Mouse (Mus musculus): ENCODE measurements around the gene Atp13a3. TPM values are rescaled to one million over a fixed set of nuclear protein-coding genes. Genes with fewer than 3 reads are reported as not detected.
"Not testable (repeated sequence)": the region's sequence is repeated elsewhere in the genome, so short reads cannot be mapped to it uniquely, and the experiment has no call there.

Atp13a3 gene
- total RNA-seq (2021) = 10 to 100 TPM; 68.2 to 72.4 TPM
- long read RNA-seq, experiment 1, partial matches to known transcripts = 2 of 16 reads
- long read RNA-seq, experiment 1, other reads (novel, unspliced or antisense) = 13 of 16 reads
- long read RNA-seq, experiment 2, partial matches to known transcripts = 3 of 21 reads
- long read RNA-seq, experiment 2, other reads (novel, unspliced or antisense) = 18 of 21 reads

DNA sequence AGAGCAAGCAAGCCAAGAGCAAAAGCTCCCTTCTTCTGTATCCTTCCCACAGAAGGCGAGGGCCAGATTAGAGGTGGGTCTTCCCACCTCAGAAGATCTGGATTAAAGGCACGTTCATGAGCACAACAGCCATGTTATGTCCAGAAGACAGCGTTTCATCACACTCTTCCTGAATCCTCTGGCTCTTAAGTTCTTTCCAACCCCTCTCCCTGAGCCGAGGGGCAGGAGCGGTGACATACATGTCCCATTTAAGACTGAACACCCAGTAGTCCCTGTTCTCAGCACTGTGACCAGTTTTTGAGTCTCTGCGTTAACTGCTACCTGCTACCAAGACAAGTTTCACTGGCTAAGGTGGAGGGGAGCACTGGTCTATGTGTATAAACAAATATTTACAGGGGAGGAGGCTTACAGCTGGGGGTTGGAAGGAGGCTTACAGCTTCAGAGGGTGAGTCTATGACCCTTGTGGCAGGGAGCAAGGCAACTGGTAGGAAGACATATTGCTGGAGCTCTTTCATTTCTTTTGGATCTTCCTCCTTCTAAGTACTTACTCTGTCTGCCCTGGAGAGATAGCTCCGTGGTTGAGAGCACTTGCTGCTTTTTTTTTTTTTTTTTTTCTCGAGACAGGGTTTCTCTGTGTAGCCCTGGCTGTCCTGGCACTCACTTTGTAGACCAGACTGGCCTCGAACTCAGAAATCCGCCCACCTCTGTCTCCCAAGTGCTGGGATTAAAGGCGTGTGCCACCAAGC is at the start of gene Atp13a3:
Gene Atp13a3, minus strand, starts transcription at position 51 of the 746 bp plus-strand sequence.
- TF ChIP-seq CTCF (conservative IDR thresholded peaks at IDR 0.05) = no peak
- H3K27ac ChIP-seq = no peak within 1 kb of the TSS
- no peak for DNase-seq (ENCODE audit: low spot score in 2 of 2)
- no peak within 1 kb of the TSS for H3K4me3 ChIP-seq

DNA sequence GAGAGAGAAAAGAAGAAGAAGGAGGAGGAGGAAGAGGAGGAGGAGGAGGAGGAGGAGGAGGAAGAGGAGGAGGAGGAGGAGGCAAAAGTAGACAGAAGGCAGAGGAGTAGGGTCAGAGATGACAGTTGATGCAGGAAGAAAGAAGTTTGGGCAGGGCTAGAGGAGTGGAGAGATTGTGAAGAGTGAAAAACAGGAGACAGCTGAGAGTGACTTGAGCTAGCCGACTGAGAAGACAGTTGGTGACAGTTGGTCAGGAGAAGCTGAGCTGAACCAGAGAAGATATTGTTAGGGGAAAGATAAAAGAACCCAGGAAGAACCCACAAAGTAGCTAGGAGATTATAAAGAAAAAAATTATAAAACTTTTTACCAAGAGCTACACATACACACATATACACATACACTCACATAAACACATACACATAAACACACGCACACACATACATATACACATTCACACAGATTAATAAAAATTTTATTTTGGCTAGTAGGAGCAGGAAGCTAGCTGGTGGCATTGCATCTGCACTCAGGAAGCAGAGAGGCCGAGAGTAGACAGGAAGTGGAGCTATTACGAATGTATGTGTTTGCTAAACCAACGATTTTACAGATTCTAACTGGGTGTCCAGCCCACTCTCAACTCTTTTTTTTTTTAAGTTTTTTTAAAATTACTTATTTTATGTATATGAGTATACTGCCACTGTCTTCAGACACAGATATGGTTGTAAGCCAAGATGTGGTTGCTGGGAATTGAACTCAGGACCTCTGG is 47.6 kb upstream of the Atp13a3 start:
- no peak for DNase-seq (ENCODE audit: low spot score in 2 of 2)
- TF ChIP-seq CTCF (conservative IDR thresholded peaks at IDR 0.05) = no peak
- no peak overlapping the region for H3K4me3 ChIP-seq

DNA sequence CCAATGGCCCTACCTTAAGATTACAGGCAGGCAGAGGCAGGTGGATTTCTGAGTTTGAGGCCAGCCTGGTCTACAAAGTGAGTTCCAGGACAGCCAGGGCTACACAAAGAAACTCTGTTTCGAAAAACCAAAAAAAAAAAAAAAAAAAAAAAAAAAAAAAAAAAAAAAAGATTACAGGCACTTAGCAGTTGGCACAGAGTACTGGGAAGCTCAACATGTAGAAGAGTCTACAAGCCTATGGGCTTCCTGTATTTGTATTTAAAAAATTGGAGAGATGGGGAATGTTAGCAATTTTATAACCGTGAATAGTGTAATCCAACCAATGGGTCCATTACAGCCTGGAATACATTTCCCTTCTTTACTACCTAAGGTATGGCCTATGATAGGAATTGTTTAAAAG is 45.4 kb upstream of the Atp13a3 start:
- H3K27ac ChIP-seq; H3K4me3 ChIP-seq; DNase-seq (ENCODE audit: low spot score in 2 of 2): not testable (repeated sequence)

More for the DNA sequence above, 47.6 kb upstream of the Atp13a3 start:
- no peak overlapping the region for H3K27ac ChIP-seq

DNA sequence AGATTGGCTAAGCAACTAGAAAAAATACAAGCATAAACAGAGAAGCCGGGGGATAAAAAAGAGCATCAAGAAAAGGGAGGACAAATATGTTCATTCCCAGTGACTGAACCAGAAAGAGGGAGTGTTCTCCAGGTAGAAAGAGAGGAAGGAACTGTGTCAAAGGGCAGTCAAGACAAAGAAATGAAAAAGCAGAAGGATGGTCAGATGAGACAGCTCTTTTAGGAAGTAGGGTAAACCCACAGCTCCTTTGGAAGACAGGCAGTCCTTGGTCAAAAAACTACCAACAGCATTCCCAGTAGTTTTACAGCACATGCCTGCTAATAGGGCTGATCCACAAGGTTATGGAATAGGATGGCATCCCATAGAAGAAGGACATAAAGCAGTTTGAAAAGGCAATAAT is 43.2 kb upstream of the Atp13a3 start:
- no peak overlapping the region for H3K4me3 ChIP-seq
- DNase-seq (ENCODE audit: low spot score in 2 of 2) = no peak
- no peak for TF ChIP-seq CTCF (conservative IDR thresholded peaks at IDR 0.05)
- H3K27ac ChIP-seq = no peak overlapping the region

DNA sequence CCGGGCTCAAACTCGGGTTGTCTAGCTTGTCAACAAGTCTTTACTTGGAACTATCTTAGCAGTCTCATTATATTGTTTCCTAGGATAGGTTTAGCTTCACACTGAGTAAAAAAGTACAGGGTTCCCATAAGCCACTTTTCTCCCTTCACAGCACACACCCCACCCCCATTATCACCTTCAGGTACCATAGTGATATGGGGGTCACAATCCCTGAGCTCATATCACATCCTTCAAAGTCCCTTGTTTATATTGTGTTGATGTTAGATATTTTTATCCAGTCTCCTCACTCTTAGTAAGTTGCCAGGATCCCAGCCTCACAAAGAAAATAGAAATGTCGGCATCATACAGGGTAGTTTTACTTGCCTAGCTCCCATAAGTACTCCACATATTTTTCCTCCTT is 42.4 kb upstream of the Atp13a3 start:
- no peak for DNase-seq (ENCODE audit: low spot score in 2 of 2)
- Histone ChIP-seq H3K4me3 (no peak overlapping the region), H3K27ac (no peak overlapping the region)
- no peak for TF ChIP-seq CTCF (conservative IDR thresholded peaks at IDR 0.05)

DNA sequence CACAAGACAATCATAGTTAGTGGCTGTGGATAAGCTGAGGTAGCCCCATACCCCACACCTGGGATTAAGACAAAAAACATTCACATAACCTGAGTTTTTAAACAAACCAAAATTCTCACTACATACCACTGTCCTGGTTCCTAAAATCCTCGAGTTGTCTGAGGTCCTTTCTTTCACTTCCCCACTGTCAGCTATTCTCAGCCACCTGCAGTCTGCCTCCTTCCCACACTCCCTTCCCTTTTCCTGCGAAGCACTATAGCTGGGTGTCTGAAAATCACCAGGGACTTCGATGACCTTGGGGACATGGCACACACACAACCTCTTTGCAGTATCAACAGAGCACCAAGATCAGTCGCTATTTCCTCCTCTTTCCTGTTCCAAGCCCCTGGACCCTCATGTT is 41.9 kb upstream of the Atp13a3 start:
- Histone ChIP-seq H3K4me3 (no peak overlapping the region), H3K27ac (no peak overlapping the region)
- no peak for DNase-seq (ENCODE audit: low spot score in 2 of 2)
- no peak for TF ChIP-seq CTCF (conservative IDR thresholded peaks at IDR 0.05)

DNA sequence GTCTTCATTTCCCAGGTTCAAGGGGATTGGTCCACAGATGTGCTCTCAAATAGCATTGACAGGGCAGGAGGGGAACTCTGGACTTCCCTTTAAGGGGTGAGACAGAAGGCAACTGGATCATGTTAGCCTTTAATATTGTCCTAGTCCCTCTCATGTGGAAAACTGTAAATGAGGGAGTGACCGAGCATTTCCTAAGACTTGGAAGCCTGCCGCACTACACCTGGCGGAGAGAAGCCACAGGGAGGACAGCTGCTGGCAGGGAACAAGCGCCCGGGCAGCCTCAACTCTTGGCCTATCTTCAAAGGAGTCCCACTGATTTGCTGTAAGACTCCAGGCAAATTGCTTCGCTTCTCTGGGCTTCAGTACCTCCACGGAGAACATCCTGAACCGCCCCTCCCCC is 37.6 kb upstream of the Atp13a3 start:
- no peak for TF ChIP-seq CTCF (conservative IDR thresholded peaks at IDR 0.05)
- Histone ChIP-seq H3K4me3 (no peak overlapping the region), H3K27ac (no peak overlapping the region)
- DNase-seq (ENCODE audit: low spot score in 2 of 2) = no peak

DNA sequence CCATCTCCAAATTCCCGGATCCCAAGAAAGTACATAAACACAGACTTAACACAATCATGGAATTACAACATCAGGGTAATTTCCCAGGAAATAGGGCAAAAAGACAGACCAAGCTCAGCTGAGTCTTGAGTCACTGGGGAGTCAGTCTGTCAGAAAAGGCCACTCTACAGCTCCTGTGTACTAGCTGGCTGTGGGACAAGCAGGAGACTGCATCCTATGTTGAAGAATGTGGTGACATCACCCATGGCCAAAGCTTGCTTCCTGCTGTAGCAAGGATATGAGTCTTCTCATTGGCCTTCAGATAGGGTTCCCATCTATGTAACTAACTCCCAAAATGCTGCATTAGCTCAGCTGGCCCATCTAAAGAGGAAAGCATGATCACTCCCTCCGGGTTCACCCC is 36.7 kb upstream of the Atp13a3 start:
- no peak overlapping the region for H3K27ac ChIP-seq
- no peak for TF ChIP-seq CTCF (conservative IDR thresholded peaks at IDR 0.05)
- no peak overlapping the region for H3K4me3 ChIP-seq
- DNase-seq (ENCODE audit: low spot score in 2 of 2) = no peak

DNA sequence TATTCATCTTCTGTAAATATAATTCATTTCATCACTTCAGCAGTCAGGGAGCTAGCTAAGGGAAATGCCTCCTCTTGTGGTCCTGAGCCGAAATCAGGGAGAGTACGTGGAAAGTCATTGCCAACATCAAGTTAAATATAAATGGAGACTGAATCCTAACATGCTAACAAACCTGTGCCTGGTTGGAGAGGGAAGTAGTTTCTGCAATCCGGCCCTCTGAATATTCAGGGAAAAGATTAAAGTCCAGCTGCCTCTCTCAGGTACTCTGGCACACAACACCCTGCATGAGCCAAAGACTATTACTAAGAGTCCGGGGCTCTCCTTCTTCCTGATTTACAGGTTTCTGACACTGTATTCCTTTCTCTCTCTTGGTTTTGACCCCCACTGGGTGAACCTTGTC is 35.6 kb upstream of the Atp13a3 start:
- DNase-seq (ENCODE audit: low spot score in 2 of 2) = no peak
- H3K27ac ChIP-seq = no peak overlapping the region
- no peak for TF ChIP-seq CTCF (conservative IDR thresholded peaks at IDR 0.05)
- no peak overlapping the region for H3K4me3 ChIP-seq

DNA sequence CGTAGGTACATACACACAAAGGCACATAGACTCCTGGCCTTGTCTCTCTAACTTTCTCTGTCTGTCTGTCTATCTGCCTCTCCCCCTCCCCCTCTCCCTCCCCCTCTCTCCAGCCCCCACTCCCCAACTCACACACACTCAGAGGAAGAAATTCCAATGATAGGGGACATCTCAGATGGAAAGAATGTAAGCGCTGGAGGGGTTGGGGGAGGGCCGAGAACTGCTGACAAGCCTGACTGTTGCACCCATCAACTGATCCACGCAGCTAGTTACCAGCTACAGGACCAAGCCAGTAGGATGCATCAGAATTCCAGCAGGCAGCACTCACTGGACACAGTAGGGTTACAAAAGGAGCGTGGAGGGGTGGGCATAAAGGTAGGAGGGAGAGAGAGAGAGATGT is 34.1 kb upstream of the Atp13a3 start:
- DNase-seq (ENCODE audit: low spot score in 2 of 2) = no peak
- Histone ChIP-seq H3K4me3 (no peak overlapping the region), H3K27ac (no peak overlapping the region)
- no peak for TF ChIP-seq CTCF (conservative IDR thresholded peaks at IDR 0.05)

DNA sequence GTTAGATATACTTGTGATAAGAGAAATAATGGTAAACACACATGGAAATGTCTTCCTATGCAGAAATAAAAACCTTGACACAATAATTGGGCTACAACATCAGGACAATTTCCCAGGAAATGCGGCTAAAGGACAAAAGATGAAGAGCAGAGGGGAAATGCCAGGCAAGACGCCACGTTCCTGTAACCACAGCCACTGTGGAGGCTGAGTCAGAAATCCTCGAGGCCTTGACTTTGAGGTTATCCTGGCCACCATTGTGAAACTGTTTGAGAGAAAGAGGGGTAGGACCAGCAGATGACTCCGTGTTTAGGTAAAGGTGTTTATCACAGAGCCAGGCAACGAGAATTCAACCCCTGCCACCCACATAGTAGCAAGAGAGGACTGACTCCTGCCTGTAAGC is 33.6 kb upstream of the Atp13a3 start:
- Histone ChIP-seq H3K27ac (no peak overlapping the region), H3K4me3 (no peak overlapping the region)
- no peak for TF ChIP-seq CTCF (conservative IDR thresholded peaks at IDR 0.05)
- DNase-seq (ENCODE audit: low spot score in 2 of 2) = no peak

DNA sequence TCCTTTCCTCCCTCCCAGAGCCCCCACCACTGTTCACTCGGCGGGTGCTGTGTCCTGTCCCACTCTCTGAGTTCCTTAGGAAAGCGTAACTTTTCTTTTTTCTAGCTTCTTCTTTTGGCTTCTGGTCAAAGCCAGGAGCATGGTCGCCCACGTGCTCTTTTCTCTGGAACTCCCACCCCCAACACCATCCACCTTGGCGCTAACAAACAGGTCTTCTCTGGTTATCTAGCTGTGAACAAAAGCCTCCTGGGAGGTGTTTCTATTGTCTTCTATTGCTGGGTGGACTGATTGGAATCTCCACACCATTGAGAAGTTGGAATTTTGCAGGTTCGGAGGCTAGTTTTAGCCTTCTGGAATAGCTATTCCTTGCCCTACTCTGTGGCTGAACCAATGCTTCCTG is 30.5 kb upstream of the Atp13a3 start:
- TF ChIP-seq CTCF (conservative IDR thresholded peaks at IDR 0.05) = no peak
- no peak overlapping the region for H3K4me3 ChIP-seq
- no peak for DNase-seq (ENCODE audit: low spot score in 2 of 2)
- no peak overlapping the region for H3K27ac ChIP-seq

DNA sequence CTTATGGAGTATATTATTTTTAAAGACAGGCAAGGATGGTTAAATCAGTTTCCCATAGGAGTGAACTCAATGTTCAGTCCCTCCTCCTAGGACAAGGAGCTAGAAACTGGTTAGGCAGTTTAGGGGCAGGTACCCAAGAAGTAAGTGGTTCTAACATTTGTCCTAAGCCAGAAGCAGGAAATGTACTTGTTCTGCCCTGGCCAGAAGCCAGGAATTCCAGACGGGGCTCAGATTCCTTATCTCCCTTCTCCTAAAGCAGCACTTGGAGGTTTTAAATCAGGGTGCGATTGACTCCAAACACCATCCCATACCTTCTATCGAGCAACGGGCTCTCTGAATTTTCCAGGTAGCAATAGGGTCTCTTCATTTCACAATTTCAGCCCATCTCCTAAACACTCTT is 29.6 kb upstream of the Atp13a3 start:
- DNase-seq (ENCODE audit: low spot score in 2 of 2) = no peak
- Histone ChIP-seq H3K4me3 (no peak overlapping the region), H3K27ac (no peak overlapping the region)
- TF ChIP-seq CTCF (conservative IDR thresholded peaks at IDR 0.05) = no peak
